Mouse (Mus musculus): ENCODE measurements around the gene 4930402F06Rik. TPM values are rescaled to one million over a fixed set of nuclear protein-coding genes. Genes with fewer than 3 reads are reported as not detected.
A peak's percentile ranks its signal among the peaks of the same experiment; 100 is the strongest.

4930402F06Rik gene
- polyA plus RNA-seq, 1 experiment from 2014 or later, result not detected

DNA sequence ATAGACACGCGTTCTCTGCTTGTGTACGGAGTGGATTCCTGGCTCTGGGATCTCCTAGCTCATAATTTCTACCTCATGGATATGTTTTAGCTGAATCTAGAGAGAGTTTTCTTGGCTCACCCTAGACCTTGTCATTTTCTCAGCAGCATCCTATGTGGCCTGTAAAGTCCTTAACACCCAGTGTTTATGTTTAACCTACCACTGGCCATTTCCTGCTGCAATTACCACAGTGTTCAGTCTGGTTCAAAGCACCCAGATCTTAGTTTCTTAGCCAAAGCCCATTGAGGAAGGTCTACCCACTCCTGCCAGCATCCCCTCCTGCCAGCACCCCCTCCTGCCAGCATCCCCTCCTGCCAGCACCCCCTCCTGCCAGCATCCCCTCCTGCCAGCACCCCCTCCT lies 15.8 kb upstream of the 4930402F06Rik start:
- WGBS (ENCODE audit: insufficient replicate concordance), result 94% methylated on average over 3 of the region's 3 CpGs
- H3K27ac ChIP-seq, result no peak overlapping the region
- peaks cover 27% of the 10 kb centered on the region for H3K4me1 ChIP-seq
- no peaks in the 10 kb centered on the region for H3K27me3 ChIP-seq (replicated peaks)
- H3K4me2 ChIP-seq, result no peak overlapping the region
- H3K36me3 ChIP-seq, result peaks cover 64% of the 10 kb centered on the region
- no peaks in the 10 kb centered on the region for H3K9me3 ChIP-seq (replicated peaks)
- no peak overlapping the region for H3K4me3 ChIP-seq
- no peak overlapping the region for H3K9ac ChIP-seq
- ATAC-seq, result no peak

DNA sequence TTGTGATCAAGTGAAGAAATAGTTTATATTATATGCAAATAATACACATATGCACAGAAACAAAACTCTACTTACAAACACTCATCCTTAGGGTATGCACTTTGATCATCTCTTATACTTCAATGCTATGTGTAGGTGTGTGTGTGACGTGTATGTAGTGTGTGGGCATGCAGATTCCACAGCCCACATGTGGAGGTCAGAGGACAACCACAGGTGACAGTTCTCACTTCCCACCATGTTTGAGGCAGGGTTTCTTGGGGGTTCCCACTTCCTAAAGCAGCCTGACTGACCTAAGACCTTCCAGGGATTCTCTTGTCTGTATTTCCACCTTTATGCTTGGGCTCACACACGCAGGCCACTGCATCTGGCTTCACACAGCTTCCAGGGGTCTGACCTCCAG lies 15.3 kb upstream of the 4930402F06Rik start:
- no peak for ATAC-seq
- H3K9me3 ChIP-seq (replicated peaks), result no peaks in the 10 kb centered on the region
- H3K27ac ChIP-seq, result no peak overlapping the region
- no peak overlapping the region for H3K9ac ChIP-seq
- peaks cover 22% of the 10 kb centered on the region for H3K4me1 ChIP-seq
- 82% methylated on average over 2 of the region's 2 CpGs for WGBS (ENCODE audit: insufficient replicate concordance)
- H3K4me2 ChIP-seq, result no peak overlapping the region
- H3K4me3 ChIP-seq, result no peak overlapping the region
- peaks cover 70% of the 10 kb centered on the region for H3K36me3 ChIP-seq
- no peaks in the 10 kb centered on the region for H3K27me3 ChIP-seq (replicated peaks)

GRCm38 (mm10) chr2:35411640-35412190 lies 14.7 kb upstream of the 4930402F06Rik start:
- Histone ChIP-seq H3K36me3 (peaks cover 75% of the 10 kb centered on the region), H3K4me1 (peaks cover 18% of the 10 kb centered on the region), H3K4me2 (no peak overlapping the region), H3K9me3 (replicated peaks) (no peaks in the 10 kb centered on the region), H3K27ac (no peak overlapping the region), H3K27me3 (replicated peaks) (no peaks in the 10 kb centered on the region), H3K4me3 (no peak overlapping the region), H3K9ac (no peak overlapping the region)
- ATAC-seq, result no peak
- 61% methylated on average over 10 of the region's 10 CpGs for WGBS (ENCODE audit: insufficient replicate concordance)

DNA sequence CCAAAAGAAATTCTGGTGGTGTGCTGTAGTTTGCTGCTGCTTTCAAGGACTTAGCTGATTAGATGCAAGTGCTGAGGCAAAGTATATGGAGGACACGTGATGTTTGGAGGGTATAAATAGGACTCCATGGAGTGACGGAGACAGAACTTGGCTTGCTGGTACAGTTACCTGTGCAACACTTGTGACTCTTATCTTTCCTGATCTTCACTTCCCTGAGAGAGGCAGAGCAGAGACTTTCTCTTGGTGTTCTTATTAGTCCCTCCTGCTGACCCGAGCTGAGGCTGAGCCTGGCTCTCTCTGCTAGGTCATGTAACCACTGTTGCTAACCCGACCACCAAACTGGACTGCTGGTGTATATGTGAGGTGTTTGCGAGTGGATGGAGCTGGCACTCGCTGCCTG lies 12.5 kb upstream of the 4930402F06Rik start:
- H3K36me3 ChIP-seq, result peaks cover 87% of the 10 kb centered on the region
- H3K9ac ChIP-seq, result no peak overlapping the region
- H3K27me3 ChIP-seq (replicated peaks), result no peaks in the 10 kb centered on the region
- no peak overlapping the region for H3K27ac ChIP-seq
- H3K4me2 ChIP-seq, result no peak overlapping the region
- no peaks in the 10 kb centered on the region for H3K9me3 ChIP-seq (replicated peaks)
- 79% methylated on average over 6 of the region's 6 CpGs for WGBS (ENCODE audit: insufficient replicate concordance)
- no peak overlapping the region for H3K4me3 ChIP-seq
- peaks cover 9% of the 10 kb centered on the region; the same call in 1 of the 2 replicates for H3K4me1 ChIP-seq
- no peak for ATAC-seq

DNA sequence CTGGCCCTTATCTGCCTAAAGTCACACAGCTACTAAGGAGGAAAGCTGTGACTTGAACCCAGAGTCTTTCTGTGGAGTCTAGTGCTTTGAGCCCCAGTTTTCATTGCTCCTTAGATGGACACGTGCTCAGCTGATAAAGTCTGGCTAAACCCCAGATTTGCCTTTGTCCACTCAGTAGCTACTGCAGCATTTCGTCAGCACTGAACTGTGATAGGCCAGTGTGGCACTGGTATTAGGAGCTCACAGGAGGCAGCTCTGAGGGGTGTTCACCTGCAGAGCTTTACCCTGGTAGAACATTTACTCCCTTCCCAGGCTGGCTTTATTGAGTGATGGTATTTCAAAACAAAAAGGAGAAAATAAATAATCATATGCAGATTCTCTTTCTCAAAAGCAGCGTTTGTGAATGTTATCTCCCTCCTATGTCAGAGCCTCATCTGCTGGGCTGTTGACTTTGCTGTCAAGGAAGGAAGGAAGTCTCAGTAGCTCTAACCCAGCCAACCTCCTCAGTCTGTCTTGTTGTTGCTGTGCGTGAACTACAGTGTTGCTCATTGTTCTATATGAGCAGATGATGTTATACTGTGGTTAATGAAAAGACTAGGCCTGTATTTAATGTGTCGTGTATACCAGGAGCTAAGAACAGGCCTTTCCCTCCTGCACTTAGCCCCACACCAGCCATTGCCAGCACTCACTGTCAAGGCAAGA lies 11.6 kb upstream of the 4930402F06Rik start:
- peaks cover 9% of the 10 kb centered on the region; the same call in 1 of the 2 replicates for H3K4me1 ChIP-seq
- no peak overlapping the region for H3K4me3 ChIP-seq
- no peaks in the 10 kb centered on the region for H3K27me3 ChIP-seq (replicated peaks)
- whole genome bisulfite sequencing (ENCODE audit: insufficient replicate concordance), result 64% methylated on average over 5 of the region's 5 CpGs
- no peak for ATAC-seq
- no peak overlapping the region for H3K4me2 ChIP-seq
- H3K9ac ChIP-seq, result no peak overlapping the region
- no peaks in the 10 kb centered on the region for H3K9me3 ChIP-seq (replicated peaks)
- H3K27ac ChIP-seq, result no peak overlapping the region
- H3K36me3 ChIP-seq, result peaks cover 83% of the 10 kb centered on the region

GRCm38 (mm10) chr2:35407878-35408277 lies 10.9 kb upstream of the 4930402F06Rik start:
- no peak for ATAC-seq
- WGBS (ENCODE audit: insufficient replicate concordance), result 88% methylated on average over 7 of the region's 7 CpGs
- Histone ChIP-seq H3K4me3 (no peak overlapping the region), H3K36me3 (peaks cover 79% of the 10 kb centered on the region), H3K27me3 (replicated peaks) (no peaks in the 10 kb centered on the region), H3K27ac (no peak overlapping the region), H3K4me2 (no peak overlapping the region), H3K9ac (no peak overlapping the region), H3K4me1 (peaks cover 9% of the 10 kb centered on the region; the same call in 1 of the 2 replicates), H3K9me3 (replicated peaks) (no peaks in the 10 kb centered on the region)

- ATAC-seq, result no peak
- H3K9me3 ChIP-seq (replicated peaks), result no peaks in the 10 kb centered on the region
- H3K4me2 ChIP-seq, result no peak overlapping the region
- H3K4me3 ChIP-seq, result no peak overlapping the region
- H3K27me3 ChIP-seq (replicated peaks), result no peaks in the 10 kb centered on the region
- 77% methylated on average over 6 of the region's 6 CpGs for WGBS (ENCODE audit: insufficient replicate concordance)
- H3K4me1 ChIP-seq, result peaks cover 9% of the 10 kb centered on the region; the same call in 1 of the 2 replicates
- peaks cover 79% of the 10 kb centered on the region for H3K36me3 ChIP-seq
- no peak overlapping the region for H3K27ac ChIP-seq
- H3K9ac ChIP-seq, result no peak overlapping the region
Measured at GRCm38 (mm10) chr2:35407266-35407665, 10.3 kb upstream of the 4930402F06Rik start.

DNA sequence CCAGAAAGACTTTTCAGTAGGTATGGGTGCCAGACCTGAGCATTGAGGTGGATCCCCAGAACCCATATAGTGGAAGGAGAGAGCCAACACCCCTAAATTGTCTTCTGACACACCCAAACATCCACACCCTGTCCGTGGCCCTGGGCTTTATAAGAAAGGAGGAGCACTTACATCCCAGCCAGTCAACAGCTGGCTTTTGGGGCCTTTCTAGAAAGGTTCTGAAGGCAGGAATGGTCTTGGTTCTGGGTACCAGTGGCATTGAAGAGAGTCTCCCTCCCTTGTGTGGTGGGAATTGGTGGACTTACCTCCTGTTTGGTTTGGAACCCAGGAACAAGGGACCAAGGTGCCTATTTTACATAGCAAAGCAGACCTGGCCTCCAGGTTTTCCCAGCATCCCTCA lies 9.6 kb upstream of the 4930402F06Rik start:
- Histone ChIP-seq H3K4me3 (no peak overlapping the region), H3K4me2 (no peak overlapping the region), H3K27ac (no peak overlapping the region), H3K4me1 (peaks cover 9% of the 10 kb centered on the region; the same call in 1 of the 2 replicates), H3K36me3 (peaks cover 82% of the 10 kb centered on the region), H3K9ac (no peak overlapping the region), H3K27me3 (replicated peaks) (no peaks in the 10 kb centered on the region), H3K9me3 (replicated peaks) (no peaks in the 10 kb centered on the region)
- WGBS (ENCODE audit: insufficient replicate concordance), result 67% methylated on average over 1 of the region's 1 CpGs
- ATAC-seq, result no peak

- no peak overlapping the region for H3K27ac ChIP-seq
- 84% methylated on average over 16 of the region's 16 CpGs for WGBS (ENCODE audit: insufficient replicate concordance)
- no peak for ATAC-seq
- no peak overlapping the region for H3K9ac ChIP-seq
- H3K4me3 ChIP-seq, result no peak overlapping the region
- H3K27me3 ChIP-seq (replicated peaks), result no peaks in the 10 kb centered on the region
- peaks cover 9% of the 10 kb centered on the region; the same call in 1 of the 2 replicates for H3K4me1 ChIP-seq
- H3K4me2 ChIP-seq, result no peak overlapping the region
- peaks cover 47% of the 10 kb centered on the region for H3K36me3 ChIP-seq
- H3K9me3 ChIP-seq (replicated peaks), result no peaks in the 10 kb centered on the region
Measured at GRCm38 (mm10) chr2:35402391-35402790, 5.4 kb upstream of the 4930402F06Rik start.

GRCm38 (mm10) chr2:35400739-35401138 lies 3.8 kb upstream of the 4930402F06Rik start:
- Histone ChIP-seq H3K9ac (no peak overlapping the region), H3K36me3 (peaks cover 31% of the 10 kb centered on the region), H3K4me3 (no peak overlapping the region), H3K9me3 (replicated peaks) (no peaks in the 10 kb centered on the region), H3K4me1 (0 out of 2 replicates have a peak, but pooled peaks cover 5% of the 10 kb centered on the region), H3K27ac (no peak overlapping the region), H3K4me2 (no peak overlapping the region), H3K27me3 (replicated peaks) (no peaks in the 10 kb centered on the region)
- ATAC-seq, result no peak
- WGBS (ENCODE audit: insufficient replicate concordance), result 81% methylated on average over 7 of the region's 7 CpGs

DNA sequence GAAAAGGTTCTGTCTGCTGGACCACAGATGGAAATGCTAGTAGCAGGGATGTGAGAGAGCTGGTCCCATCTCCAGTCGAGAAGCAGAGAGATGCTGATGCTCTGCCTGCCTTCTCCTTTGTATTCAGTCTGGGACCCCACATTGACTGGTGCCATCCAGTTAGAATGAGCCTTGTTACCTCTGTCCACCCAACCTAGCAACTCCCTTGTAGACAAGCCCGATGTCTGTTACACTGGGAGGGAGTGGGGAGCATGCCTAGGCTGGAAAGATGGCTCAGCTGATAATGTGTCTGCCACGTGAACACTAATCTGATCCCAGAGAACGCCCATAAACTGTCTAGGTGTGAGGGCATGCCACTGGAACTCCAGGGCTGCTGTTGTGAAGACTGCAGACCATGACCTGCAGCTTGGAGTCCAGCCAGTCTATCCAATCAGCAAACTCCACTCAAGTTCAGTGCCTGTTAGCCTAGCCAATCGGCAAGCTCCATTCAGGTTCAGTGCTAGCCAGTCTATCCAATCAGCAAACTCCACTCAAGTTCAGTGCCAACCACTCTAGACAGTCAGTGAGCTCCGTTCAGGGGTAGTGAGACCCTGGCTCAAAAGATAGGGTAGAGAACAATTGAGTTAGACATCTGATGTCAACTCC lies 1.3 kb upstream of the 4930402F06Rik start:
- Histone ChIP-seq H3K9ac (no peak overlapping the region), H3K4me1 (0 out of 2 replicates have a peak, but pooled peaks cover 5% of the 10 kb centered on the region), H3K9me3 (replicated peaks) (no peaks in the 10 kb centered on the region), H3K4me3 (no peak overlapping the region), H3K36me3 (peaks cover 24% of the 10 kb centered on the region), H3K27ac (no peak overlapping the region), H3K4me2 (no peak overlapping the region), H3K27me3 (replicated peaks) (no peaks in the 10 kb centered on the region)
- 57% methylated on average over 6 of the region's 6 CpGs for WGBS (ENCODE audit: insufficient replicate concordance)
- ATAC-seq, result 0 out of 2 replicates have a peak, but pooled peaks have one; percentile 10

- Histone ChIP-seq H3K36me3 (peaks cover 19% of the 10 kb centered on the region), H3K27me3 (replicated peaks) (no peaks in the 10 kb centered on the region), H3K4me3 (no peak overlapping the region), H3K27ac (no peak overlapping the region), H3K9me3 (replicated peaks) (no peaks in the 10 kb centered on the region), H3K4me2 (no peak overlapping the region), H3K4me1 (0 out of 2 replicates have a peak, but pooled peaks cover 5% of the 10 kb centered on the region), H3K9ac (no peak overlapping the region)
- 39% methylated on average over 11 of the region's 11 CpGs for WGBS (ENCODE audit: insufficient replicate concordance)
- no peak for ATAC-seq
Measured at GRCm38 (mm10) chr2:35397590-35398173, 707 bp upstream of the 4930402F06Rik start.

Measured in liver, embryonic 12.5 days (tissue).